Mouse (Mus musculus) spleen, adult 2 months (tissue): ENCODE measurements around the gene Eef1a2. TPM values are rescaled to one million over a fixed set of nuclear protein-coding genes. Genes with fewer than 3 reads are reported as not detected.

Source experiments
- DNase-seq, 2 experiments: peaks; one replicate each; pipeline versions ENCODE4 v3.0.0 to v3.0.0-alpha.2; 2012 to 2021; ENCODE audit warnings: low spot score in 2 of 2, low read depth in 1 of 2
- H3K27ac ChIP-seq: fragments of 200-500 bp; 2 replicates; pipeline ENCODE4 v1.5.1; 2012; ENCODE audit warnings: low read length, inconsistent platforms; ENCODE audit not compliant: insufficient read depth
- H3K27me3 ChIP-seq: fragments of 200-500 bp; 2 replicates; pipeline ENCODE4 v1.6.1; 2012; ENCODE audit warnings: mild to moderate bottlenecking, moderate library complexity, low read length, inconsistent platforms; ENCODE audit not compliant: control insufficient read depth, insufficient read depth
- H3K36me3 ChIP-seq: fragments of 200-500 bp; 2 replicates; pipeline ENCODE4 v1.6.1; 2012; ENCODE audit warnings: mild to moderate bottlenecking, low read length, inconsistent platforms; ENCODE audit not compliant: control insufficient read depth, insufficient read depth
- H3K4me1 ChIP-seq: fragments of 200-500 bp; 2 replicates; pipeline ENCODE4 v1.6.1; 2011; ENCODE audit warnings: inconsistent platforms; ENCODE audit not compliant: control insufficient read depth, insufficient read depth, insufficient read length
- H3K4me3 ChIP-seq: fragments of 200-500 bp; 2 replicates; pipeline ENCODE4 v1.5.1; 2011; ENCODE audit warnings: mild to moderate bottlenecking, inconsistent platforms; ENCODE audit not compliant: insufficient read depth, insufficient read length; ENCODE audit errors: extremely low read depth
- CTCF ChIP-seq: fragments of 200-500 bp; IDR thresholded peaks from 2 replicates; pipeline ENCODE4 v1.5.1; 2011; ENCODE audit warnings: mild to moderate bottlenecking, inconsistent platforms; ENCODE audit not compliant: insufficient read depth, insufficient read length, insufficient replicate concordance; ENCODE audit errors: extremely low read depth
- POLR2A ChIP-seq: fragments of 200-500 bp; IDR thresholded peaks from 2 replicates; pipeline ENCODE4 v1.6.1; 2011; ENCODE audit warnings: low read depth, low read length, inconsistent platforms
- WGBS: fragments of 180-500 bp; shearing (Covaris S2); methylation state at CpG from one replicate; pipeline ENCODE4 v1.1.7; 2018; 5-methylcytosine and 5-hydroxymethylcytosine counted together
- polyA plus RNA-seq: library from polyadenylated mRNA; depleted of rRNA; stranded (reverse); fragments of >200 nt; gene quantifications from 2 replicates; pipeline ENCODE4 v1.2.3, GENCODE M21; 2012

The Eef1a2 gene
- polyA plus RNA-seq, 1 experiment, result 0.05 TPM

DNA sequence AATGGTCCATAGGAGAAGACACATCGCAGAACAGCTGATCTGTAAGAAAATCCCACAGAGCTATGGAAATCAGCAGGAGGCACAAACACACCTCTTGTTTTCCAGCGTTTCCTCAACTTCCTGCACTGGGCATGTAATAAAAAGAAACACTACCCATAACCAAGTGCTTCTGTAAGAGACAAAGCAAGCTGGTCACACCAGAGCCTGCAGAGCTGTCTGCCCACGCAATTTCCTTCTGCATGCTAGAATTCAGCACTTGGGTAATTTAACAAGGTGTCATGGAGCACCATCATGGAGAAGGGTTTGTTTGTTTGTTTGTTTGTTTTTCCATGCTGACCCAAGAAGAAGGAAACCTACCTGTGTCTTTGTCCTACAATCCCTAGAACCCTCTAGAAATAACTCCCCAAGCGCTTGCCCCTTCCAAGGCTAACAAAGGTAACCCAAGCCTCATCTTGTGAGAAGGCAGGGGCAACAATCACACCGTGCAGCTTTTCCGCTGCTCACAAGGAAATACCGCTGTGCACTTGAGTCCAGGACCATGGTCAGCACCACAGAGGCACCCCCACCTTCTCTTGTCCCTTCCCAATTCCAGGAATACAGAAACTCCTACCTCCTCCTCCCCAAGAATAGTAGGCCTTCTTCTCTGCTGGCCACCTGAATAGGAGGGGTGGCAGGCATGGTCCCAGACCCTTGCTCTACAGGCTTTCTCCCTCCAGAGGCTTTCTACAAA, 30.9 kb downstream of the Eef1a2 start:
- TF ChIP-seq CTCF (no peak), POLR2A (no peak)

DNA sequence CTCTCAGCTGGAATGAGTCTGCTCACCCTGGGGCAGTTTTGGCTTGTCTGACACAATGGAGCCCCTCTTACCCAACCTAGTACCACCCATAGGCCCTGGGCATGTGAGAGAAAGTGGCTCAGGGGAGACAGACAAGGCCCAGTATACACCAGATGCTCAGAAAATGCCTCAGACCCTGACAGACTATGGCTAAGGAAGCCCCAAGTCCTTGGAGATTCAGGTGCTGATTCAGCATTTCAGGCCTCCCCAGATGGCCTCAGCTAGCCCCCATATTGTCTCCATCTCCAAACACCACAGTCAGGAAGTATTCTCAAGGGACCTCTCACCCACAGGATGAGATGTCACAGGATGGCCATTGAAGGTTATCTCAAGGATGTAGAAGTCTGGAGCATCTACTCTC, 34.2 kb downstream of the Eef1a2 start:
- Histone ChIP-seq H3K4me3 (no peak overlapping the region), H3K27ac (no peak overlapping the region), H3K36me3 (no peaks in the 10 kb centered on the region), H3K4me1 (no peaks in the 10 kb centered on the region), H3K27me3 (no peaks in the 10 kb centered on the region)
- DNase-seq, result no peak
- TF ChIP-seq CTCF, result no peak

More for the DNA sequence above, 30.9 kb downstream of the Eef1a2 start:
- H3K27ac ChIP-seq, result no peak overlapping the region
- no peak overlapping the region for H3K4me3 ChIP-seq
- no peaks in the 10 kb centered on the region for H3K27me3 ChIP-seq
- H3K4me1 ChIP-seq, result no peaks in the 10 kb centered on the region
- no peaks in the 10 kb centered on the region for H3K36me3 ChIP-seq
- 52% methylated on average over 7 of the region's 7 CpGs for WGBS
- DNase-seq, result no peak

DNA sequence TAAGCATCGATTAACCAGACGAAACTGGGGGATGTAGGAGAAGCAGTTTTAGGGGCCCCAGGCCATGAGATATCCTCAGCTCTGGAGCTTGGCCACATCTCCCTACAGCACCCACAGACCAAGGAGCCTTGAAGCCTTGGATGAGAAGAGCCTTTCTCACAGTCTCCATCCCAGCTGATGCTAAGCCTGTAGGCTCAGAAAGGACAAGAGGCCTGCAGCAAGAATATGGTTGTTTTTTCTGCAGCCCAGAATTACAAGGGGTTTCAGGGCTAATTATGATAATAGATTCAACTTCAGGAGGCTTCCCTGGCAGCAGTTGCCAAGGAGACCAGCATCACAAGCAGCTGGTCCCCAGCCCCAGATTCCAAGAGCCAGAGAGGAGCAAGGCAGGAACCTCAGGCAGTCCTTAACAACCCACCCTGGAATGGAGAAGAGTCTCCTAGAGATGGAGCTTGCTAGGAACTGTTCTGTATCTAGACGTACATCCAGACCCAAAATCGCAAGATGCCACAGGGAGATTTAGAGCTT, 35.8 kb downstream of the Eef1a2 start:
- Histone ChIP-seq H3K27ac (no peak overlapping the region), H3K27me3 (no peaks in the 10 kb centered on the region), H3K4me3 (no peak overlapping the region), H3K4me1 (no peaks in the 10 kb centered on the region), H3K36me3 (no peaks in the 10 kb centered on the region)
- TF ChIP-seq CTCF (no peak), POLR2A (no peak)
- 73% methylated on average over 4 of the region's 4 CpGs for WGBS
- no peak for DNase-seq

DNA sequence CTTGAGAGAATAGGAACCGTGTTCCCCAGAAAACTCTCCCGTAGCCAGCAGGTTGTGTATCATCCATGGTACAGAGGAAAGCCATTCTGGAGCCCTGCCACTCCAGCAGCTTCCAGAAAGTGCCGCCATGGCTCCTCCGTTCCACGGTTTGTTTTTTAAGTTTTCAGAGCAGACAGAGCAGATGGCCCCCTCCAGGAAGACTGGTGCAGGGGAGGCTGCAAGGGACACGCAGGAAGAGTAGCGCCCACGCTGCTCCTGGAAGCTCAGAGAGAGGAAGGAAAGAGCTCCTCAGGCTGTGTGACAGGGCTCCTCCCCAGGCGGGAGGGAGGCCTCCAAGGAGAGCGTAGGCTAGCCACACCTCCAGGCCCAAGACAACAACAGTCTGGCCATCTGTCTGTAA, 36.9 kb downstream of the Eef1a2 start:
- no peak overlapping the region for H3K27ac ChIP-seq
- no peaks in the 10 kb centered on the region for H3K4me1 ChIP-seq
- no peak overlapping the region for H3K4me3 ChIP-seq
- TF ChIP-seq POLR2A, result no peak
- no peak for TF ChIP-seq CTCF
- 30% methylated on average over 10 of the region's 10 CpGs for WGBS
- H3K36me3 ChIP-seq, result no peaks in the 10 kb centered on the region
- no peak for DNase-seq
- H3K27me3 ChIP-seq, result no peaks in the 10 kb centered on the region

DNA sequence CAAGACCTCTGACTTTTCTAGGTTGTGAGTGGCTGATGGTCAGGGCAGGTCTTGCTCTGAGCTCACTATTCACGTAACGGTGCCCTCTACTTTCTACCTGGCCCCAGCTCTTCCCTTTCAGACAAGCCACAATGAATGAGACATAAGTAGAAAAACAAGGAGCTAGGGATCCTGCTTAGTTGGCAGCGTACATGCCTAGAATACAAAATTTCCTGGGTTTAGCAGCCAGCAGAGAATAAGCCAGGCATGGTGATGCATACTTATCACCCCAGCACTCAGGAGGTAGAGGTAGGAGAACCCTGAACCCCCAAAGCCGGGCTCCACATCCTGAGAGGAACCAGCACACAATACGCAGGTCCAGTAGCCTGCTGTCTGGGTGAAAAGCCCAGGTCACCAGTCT, 40.4 kb downstream of the Eef1a2 start:
- no peak for TF ChIP-seq POLR2A
- no peak for TF ChIP-seq CTCF

DNA sequence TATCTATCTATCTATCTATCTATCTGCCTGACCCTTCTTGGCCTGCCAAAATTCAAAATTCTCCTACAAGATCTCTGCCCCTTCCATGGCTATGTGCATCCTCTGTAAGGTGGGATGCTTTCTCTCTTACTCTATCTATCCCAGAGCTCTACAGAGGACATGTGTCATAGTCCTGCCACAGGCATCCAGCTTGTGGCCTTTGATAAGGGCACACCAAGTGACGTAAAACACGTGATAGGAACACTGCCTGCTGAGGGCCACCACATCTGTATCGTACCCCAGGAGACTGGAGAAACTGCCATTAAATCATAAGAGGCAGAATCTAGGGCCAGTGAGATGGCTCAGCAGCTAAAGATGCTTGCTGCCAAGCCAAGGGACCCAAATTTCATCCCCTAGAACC, 41.4 kb downstream of the Eef1a2 start:
- H3K36me3 ChIP-seq, result no peaks in the 10 kb centered on the region
- 77% methylated on average over 3 of the region's 3 CpGs for WGBS
- no peak for TF ChIP-seq CTCF
- TF ChIP-seq POLR2A, result no peak
- no peaks in the 10 kb centered on the region for H3K27me3 ChIP-seq
- no peak overlapping the region for H3K4me3 ChIP-seq
- DNase-seq, result no peak
- no peaks in the 10 kb centered on the region for H3K4me1 ChIP-seq
- no peak overlapping the region for H3K27ac ChIP-seq

More for the DNA sequence above, 40.4 kb downstream of the Eef1a2 start:
- Histone ChIP-seq H3K27me3 (no peaks in the 10 kb centered on the region), H3K36me3 (no peaks in the 10 kb centered on the region), H3K4me3 (no peak overlapping the region), H3K27ac (no peak overlapping the region), H3K4me1 (no peaks in the 10 kb centered on the region)
- no peak for DNase-seq
- 81% methylated on average over 5 of the region's 5 CpGs for WGBS

DNA sequence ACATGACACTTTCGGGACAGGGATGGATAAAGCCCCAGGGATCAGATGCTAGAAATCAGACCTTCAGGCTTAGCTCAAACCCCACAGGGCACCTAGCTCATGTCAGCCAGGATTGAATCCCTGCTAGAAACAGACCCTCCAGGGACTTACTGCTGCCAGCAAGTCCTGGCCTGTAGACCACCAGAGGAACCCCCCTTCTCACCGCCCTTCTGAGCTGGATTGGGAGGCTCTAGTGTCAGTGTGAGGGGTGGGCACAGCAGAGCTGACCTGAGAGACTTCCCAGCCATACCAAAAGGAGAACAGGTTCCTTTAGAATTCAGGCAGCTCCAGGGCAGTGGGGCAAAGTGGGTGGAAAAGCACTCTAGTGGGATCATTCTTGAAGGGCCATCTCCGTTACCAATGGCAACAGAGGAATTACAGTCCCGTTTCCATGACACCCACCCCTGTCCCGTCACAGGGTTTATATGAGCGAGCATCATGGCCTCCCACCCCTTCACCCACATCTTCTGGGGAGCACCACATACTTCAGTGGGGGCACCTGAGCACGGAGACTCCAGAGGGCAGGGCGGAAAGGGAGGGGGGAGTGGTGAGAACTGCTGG, 43.0 kb downstream of the Eef1a2 start:
- H3K27ac ChIP-seq, result no peak overlapping the region
- no peak overlapping the region for H3K4me3 ChIP-seq
- no peaks in the 10 kb centered on the region for H3K4me1 ChIP-seq
- WGBS, result 80% methylated on average over 8 of the region's 8 CpGs
- no peak for TF ChIP-seq CTCF
- TF ChIP-seq POLR2A, result no peak
- no peak for DNase-seq
- no peaks in the 10 kb centered on the region for H3K27me3 ChIP-seq
- H3K36me3 ChIP-seq, result no peaks in the 10 kb centered on the region
